Mouse (Mus musculus): ENCODE data around the gene Olig3. TPM values are rescaled to one million over a fixed set of nuclear protein-coding genes. Genes with fewer than 3 reads are reported as not detected.

The Olig3 gene
- polyA plus RNA-seq, 1 experiment, result 5.7 TPM

GRCm38 (mm10) chr10:19352006-19352877 lies 4.1 kb upstream of the Olig3 start:
- TF ChIP-seq CTCF (IDR thresholded peaks at IDR 0.05; ENCODE audit: borderline replicate concordance, extremely low read depth, insufficient read depth, insufficient read length) (no peak), POLR2A (IDR thresholded peaks at IDR 0.05; ENCODE audit: borderline replicate concordance, extremely low read depth, insufficient read depth, insufficient read length, poor library complexity, severe bottlenecking) (no peak)
- DNase-seq (ENCODE audit: low read depth), result peak; percentile 63

- TF ChIP-seq CTCF (IDR thresholded peaks at IDR 0.05; ENCODE audit: borderline replicate concordance, extremely low read depth, insufficient read depth, insufficient read length) (no peak), POLR2A (IDR thresholded peaks at IDR 0.05; ENCODE audit: borderline replicate concordance, extremely low read depth, insufficient read depth, insufficient read length, poor library complexity, severe bottlenecking) (no peak)
- DNase-seq (ENCODE audit: low read depth), result peak; percentile 34
Measured at GRCm38 (mm10) chr10:19352878-19353301, 3.4 kb upstream of the Olig3 start.

- no peak for DNase-seq (ENCODE audit: low read depth)
- TF ChIP-seq POLR2A (IDR thresholded peaks at IDR 0.05; ENCODE audit: borderline replicate concordance, extremely low read depth, insufficient read depth, insufficient read length, poor library complexity, severe bottlenecking), result no peak
- no peak for TF ChIP-seq CTCF (IDR thresholded peaks at IDR 0.05; ENCODE audit: borderline replicate concordance, extremely low read depth, insufficient read depth, insufficient read length)
Measured at GRCm38 (mm10) chr10:19353631-19354030, 2.7 kb upstream of the Olig3 start.

- TF ChIP-seq CTCF (IDR thresholded peaks at IDR 0.05; ENCODE audit: borderline replicate concordance, extremely low read depth, insufficient read depth, insufficient read length) (no peak), POLR2A (IDR thresholded peaks at IDR 0.05; ENCODE audit: borderline replicate concordance, extremely low read depth, insufficient read depth, insufficient read length, poor library complexity, severe bottlenecking) (no peak)
Measured at GRCm38 (mm10) chr10:19354146-19354545, 2.2 kb upstream of the Olig3 start.

DNA sequence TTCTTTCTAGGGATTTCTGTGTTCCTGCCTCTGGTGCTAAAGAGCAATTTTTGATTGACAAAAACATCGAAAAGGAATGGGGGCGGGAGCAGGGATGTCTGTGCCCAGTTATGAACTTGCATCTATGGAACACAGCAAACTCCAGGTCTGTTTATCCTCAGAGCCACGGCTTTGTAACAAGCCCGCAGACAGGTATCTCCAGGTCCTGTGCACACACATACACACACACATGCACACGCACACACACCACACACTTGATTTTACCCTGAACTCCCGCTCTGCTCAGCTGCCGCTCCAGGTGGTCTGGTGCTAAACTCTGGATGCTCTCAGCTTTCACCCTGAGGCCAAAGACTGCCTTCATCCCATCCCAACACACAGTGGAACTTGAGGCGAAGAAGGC lies 1.3 kb upstream of the Olig3 start:
- TF ChIP-seq CTCF (IDR thresholded peaks at IDR 0.05; ENCODE audit: borderline replicate concordance, extremely low read depth, insufficient read depth, insufficient read length) (no peak), POLR2A (IDR thresholded peaks at IDR 0.05; ENCODE audit: borderline replicate concordance, extremely low read depth, insufficient read depth, insufficient read length, poor library complexity, severe bottlenecking) (no peak)
- DNase-seq (ENCODE audit: low read depth), result peak; percentile 37

More at GRCm38 (mm10) chr10:19354146-19354545, 2.2 kb upstream of the Olig3 start:
- no peak for DNase-seq (ENCODE audit: low read depth)

DNA sequence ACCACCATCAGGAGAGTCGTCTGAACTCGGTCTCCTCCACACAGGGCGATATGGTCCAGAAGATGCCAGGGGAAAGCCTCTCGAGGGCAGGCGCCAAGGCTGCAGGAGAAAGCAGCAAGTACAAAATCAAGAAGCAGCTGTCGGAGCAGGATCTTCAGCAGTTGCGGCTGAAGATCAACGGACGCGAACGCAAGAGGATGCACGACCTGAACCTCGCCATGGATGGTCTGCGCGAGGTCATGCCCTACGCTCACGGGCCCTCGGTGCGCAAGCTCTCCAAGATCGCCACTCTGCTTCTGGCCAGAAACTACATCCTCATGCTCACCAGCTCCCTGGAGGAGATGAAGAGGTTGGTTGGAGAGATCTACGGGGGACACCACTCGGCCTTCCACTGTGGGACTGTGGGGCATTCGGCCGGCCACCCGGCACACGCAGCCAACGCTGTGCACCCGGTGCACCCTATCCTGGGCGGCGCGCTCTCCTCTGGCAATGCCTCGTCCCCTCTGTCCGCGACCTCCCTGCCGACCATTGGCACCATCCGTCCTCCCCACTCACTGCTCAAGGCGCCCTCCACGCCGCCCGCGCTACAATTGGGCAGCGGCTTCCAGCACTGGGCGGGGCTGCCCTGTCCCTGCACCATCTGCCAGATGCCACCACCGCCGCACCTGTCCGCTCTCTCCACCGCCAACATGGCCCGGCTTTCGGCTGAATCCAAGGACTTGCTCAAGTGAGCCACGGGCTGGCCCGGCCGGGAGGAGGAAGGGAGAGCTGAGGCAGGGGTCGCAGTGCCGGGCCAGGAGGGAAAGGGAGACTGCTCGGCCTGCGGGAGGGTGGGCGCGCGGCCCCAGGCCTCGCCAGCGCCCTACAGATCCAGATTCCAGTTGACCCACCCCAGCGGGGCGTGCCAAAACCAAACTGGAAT lies 648 bp downstream of the Olig3 start:
- no peak for TF ChIP-seq POLR2A (IDR thresholded peaks at IDR 0.05; ENCODE audit: borderline replicate concordance, extremely low read depth, insufficient read depth, insufficient read length, poor library complexity, severe bottlenecking)
- peak; percentile 38 for DNase-seq (ENCODE audit: low read depth)

- DNase-seq (ENCODE audit: low read depth), result no peak
- TF ChIP-seq CTCF (IDR thresholded peaks at IDR 0.05; ENCODE audit: borderline replicate concordance, extremely low read depth, insufficient read depth, insufficient read length) (no peak), POLR2A (IDR thresholded peaks at IDR 0.05; ENCODE audit: borderline replicate concordance, extremely low read depth, insufficient read depth, insufficient read length, poor library complexity, severe bottlenecking) (no peak)
Measured at GRCm38 (mm10) chr10:19357848-19358247, 1.5 kb downstream of the Olig3 start.

DNA sequence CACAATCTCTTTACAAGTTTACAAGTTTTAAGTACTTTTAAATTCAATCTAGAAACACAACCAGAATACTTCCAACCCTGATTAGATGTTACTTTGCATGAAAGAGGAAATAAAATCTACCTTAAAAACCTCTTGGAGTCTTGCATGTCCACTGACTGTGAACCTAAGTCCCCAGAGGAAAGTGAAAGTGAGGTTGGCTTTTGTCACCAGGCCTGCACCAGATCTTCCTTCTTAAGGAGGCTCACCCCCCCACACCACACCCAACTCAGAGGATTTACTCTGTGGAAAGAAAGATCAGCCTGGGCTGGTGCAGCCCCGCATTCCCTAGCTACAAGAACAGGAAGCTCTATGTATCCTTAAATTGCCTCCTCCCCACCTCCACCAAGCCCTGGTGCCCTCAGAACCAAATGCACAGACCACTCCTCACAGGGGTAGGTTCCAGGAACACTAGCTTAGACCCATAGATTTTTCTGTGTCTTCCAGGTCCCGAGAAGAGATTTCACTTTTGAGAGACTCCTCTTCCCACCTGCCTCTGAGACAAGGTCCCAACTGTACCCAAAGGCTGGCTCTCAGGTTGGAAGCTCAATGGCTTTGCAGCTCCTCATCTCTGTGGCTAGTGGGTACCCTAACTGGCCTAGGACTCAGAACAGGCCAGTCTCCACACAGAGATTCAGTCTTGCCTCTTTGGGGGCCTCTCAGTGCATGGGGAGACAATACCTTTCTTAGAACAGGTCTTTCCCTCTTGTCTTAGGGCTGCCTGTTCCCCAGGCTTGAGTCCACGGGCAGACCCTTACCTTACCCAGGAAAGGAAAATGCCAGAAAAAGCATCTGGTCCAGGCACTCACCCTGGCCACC lies 4.3 kb downstream of the Olig3 start:
- TF ChIP-seq POLR2A (IDR thresholded peaks at IDR 0.05; ENCODE audit: borderline replicate concordance, extremely low read depth, insufficient read depth, insufficient read length, poor library complexity, severe bottlenecking) (no peak), CTCF (IDR thresholded peaks at IDR 0.05; ENCODE audit: borderline replicate concordance, extremely low read depth, insufficient read depth, insufficient read length) (no peak)
- no peak for DNase-seq (ENCODE audit: low read depth)

DNA sequence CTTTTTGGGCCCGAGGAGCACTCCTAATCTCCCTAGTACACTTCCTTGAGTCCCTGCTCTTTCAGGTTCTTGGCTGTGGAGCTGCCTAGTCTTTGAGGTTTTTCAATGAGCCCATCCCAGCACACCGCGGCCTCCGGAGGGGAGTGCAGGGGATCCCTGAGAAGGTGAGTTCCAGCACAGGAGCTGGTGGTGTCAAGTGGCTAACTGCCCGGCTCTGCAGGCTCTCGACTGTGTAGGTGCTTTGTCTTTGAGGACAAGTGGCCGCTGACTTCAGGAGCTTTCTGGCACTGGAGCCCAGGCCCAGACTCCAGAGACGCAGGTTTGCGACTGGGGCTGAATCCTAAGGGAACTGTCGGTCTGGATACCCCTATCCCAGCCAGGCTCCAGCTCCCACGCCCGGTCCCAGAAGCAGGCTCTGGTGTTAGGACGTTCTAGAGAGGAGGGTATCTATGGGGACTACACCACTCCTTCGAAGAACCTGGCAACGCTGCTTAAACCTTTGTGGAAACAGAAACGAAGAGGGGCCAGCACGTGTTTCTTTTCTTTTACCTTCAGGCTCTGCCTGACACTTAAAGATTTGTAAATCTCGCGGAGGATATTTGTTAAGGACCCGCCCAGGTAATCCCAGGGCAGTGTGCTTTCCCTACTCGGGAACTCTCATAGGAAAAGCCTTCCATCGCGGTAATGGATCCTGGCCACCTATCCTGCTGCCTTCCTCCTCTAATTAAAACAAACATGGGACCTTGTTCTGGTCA lies 5.4 kb downstream of the Olig3 start:
- TF ChIP-seq POLR2A (IDR thresholded peaks at IDR 0.05; ENCODE audit: borderline replicate concordance, extremely low read depth, insufficient read depth, insufficient read length, poor library complexity, severe bottlenecking), result no peak
- DNase-seq (ENCODE audit: low read depth), result no peak

DNA sequence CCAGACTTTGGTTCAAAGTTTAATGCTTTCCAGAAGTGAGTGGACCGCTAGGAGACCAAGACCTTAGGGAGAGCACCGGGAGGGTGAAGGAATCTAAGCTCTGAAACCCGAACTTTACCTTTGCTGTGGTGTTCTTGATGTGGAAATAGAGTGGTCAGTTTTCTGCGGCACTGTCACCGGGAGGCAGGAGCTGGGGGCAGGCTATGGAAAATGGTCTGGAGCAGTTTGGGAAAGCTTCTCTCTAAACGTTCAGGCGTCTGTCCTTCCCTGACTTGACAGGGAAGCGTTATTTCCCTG lies 5.9 kb downstream of the Olig3 start:
- TF ChIP-seq CTCF (IDR thresholded peaks at IDR 0.05; ENCODE audit: borderline replicate concordance, extremely low read depth, insufficient read depth, insufficient read length), result no peak
- TF ChIP-seq POLR2A (IDR thresholded peaks at IDR 0.05; ENCODE audit: borderline replicate concordance, extremely low read depth, insufficient read depth, insufficient read length, poor library complexity, severe bottlenecking), result no peak
- DNase-seq (ENCODE audit: low read depth), result peak; percentile 30
